Mouse (Mus musculus) left cerebral cortex, postnatal 10 days (tissue): ENCODE measurements around the gene Cd274. TPM values are rescaled to one million over a fixed set of nuclear protein-coding genes. Genes with fewer than 3 reads are reported as not detected.
"Not testable (repeated sequence)": the region's sequence is repeated elsewhere in the genome, so short reads cannot be mapped to it uniquely, and the experiment has no call there.

Experiments
- DNase-seq, 2 experiments: peaks; one replicate each; pipeline ENCODE4 v3.0.0; 2021 to 2022; ENCODE audit warnings: low spot score in 2 of 2, mixed read lengths in 1 of 2; ENCODE audit errors: extremely low spot score in 1 of 2
- intact Hi-C: fragments of 180-260 bp; cut with DNase I; formaldehyde crosslinking; loops from one replicate; pipeline ENCODE4 v1.15.1; 2025
- total RNA-seq, 2 experiments: library from RNA; stranded (reverse); gene quantifications; 2 replicates each; pipeline ENCODE4 v1.2.3; 2021

Gene Cd274
- total RNA-seq, 2 experiments from 2014 or later = 0.51 to 0.99 TPM

- DNase-seq, intact Hi-C loops: not testable (repeated sequence)
Observed at GRCm38 (mm10) chr19:29414917-29415316, 47.7 kb downstream of the Cd274 start.

DNA sequence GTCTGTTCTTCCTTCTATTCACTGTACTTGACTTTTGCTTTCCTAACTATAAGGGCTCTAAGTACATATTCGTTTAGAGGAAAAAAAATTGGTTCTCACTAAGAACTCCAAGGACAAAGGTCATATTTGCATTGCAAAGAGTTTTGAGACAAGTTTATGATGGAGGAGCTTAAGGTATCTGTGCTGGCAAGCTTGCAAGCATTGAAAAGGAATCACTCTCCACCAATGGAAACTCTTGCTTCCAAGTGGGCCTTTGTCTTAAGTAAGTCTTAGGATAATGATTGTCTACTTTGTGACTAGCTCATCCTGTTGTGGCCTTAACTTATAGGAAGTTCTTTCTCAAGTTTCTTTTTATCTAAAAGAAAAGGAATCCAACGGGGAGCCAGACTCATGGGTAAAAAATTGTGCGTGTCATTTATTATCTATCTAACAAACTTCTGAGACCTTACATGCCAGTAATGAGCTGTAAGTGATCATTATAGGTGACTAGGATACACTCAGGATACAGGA is 49.2 kb downstream of the Cd274 start:
- no peak for DNase-seq
- intact Hi-C loops = no loop called here

GRCm38 (mm10) chr19:29417188-29417587 is 49.9 kb downstream of the Cd274 start:
- DNase-seq = no peak
- intact Hi-C loops = no loop called here

DNA sequence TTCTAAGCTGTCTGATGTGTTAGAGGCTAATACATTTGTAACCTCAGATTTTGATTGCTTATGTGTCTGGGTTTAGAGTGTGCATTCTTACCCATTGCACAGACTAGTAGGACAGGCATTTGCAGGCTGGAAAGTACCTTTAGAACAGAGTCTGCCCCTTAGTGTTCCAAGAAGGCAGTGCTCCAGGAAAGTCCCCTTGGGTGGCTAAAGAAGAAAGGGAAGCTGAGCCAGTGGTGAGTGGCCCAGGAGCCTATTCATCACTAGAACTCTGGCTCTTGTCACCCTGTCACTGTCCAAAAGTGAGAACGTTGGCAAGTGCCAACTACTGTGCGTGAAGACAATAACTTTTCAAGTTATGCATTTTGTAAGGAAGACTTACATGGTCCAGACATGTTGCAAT is 50.6 kb downstream of the Cd274 start:
- DNase-seq = no peak
- intact Hi-C loops = no loop called here

DNA sequence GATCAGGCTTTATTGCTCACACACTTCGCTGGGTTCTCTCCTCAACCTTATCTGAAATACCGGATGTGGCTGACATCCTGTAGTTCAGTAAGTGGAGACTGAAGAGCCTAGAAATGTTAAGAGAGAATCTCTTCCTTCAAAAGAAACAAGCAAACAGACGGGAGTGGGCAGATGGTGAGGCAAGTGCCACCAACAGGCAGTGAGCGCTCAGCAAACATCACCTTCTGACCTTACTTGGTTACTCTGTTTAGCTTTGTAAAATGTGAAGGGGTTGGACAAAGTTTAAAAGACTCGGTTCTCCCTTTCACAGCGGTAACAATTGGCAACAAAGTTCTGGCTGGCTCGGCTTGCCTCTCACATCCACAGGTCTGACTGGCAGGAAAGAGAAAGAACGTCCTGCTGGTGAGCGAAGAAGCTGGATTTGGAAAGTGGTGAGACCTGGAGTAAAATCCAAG is 51.4 kb downstream of the Cd274 start:
- intact Hi-C loops = no loop called here
- no peak for DNase-seq

DNA sequence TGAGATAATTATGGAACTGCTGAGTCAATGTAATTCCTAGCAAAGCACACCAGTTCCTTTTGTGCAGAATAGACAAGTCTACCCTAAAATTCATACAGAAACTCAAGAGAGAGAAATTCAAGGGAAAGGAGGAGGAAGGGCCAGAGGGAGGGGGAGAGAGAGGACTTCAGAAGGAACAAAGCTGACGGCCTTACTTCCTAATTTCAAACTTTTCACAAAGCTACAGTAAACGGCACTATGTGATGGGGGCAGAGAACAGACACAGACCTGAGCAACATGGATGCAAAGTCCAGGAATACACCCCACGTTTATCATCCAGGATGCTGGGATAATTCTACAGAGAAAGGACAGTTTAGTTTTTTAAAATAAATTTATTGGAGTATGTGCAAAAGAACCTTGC is 52.3 kb downstream of the Cd274 start:
- no peak for DNase-seq
- intact Hi-C loops = no loop called here

DNA sequence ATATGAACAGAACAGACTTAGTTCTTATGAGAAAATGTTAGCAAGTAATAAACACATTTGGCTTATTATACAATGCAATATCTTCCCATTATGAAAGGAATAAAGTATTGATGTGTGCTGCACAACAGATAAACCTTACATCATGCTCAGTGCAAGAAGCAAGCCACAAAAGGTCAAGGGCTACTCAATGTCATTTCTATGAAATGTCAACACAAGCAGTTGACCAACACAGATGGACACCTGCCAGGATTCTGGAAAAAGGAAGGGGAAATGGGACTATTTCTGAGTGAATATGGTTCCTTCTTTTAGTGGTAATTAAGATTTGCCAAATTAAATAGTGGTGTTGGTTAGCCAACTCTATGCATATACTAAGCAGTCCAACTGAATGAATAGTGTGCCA is 52.7 kb downstream of the Cd274 start:
- DNase-seq = no peak
- intact Hi-C loops = no loop called here

GRCm38 (mm10) chr19:29420397-29420796 is 53.1 kb downstream of the Cd274 start:
- intact Hi-C loops = no loop called here
- DNase-seq = no peak

GRCm38 (mm10) chr19:29422013-29422645 is 54.9 kb downstream of the Cd274 start:
- DNase-seq = no peak
- intact Hi-C loops = no loop called here

GRCm38 (mm10) chr19:29422796-29423195 is 55.5 kb downstream of the Cd274 start:
- no peak for DNase-seq
- intact Hi-C loops = no loop called here

- intact Hi-C loops = no loop called here
- DNase-seq = no peak
Observed at GRCm38 (mm10) chr19:29430516-29430915, 63.3 kb downstream of the Cd274 start.

GRCm38 (mm10) chr19:29430953-29431352 is 63.7 kb downstream of the Cd274 start:
- intact Hi-C loops = no loop called here
- DNase-seq = no peak

GRCm38 (mm10) chr19:29436793-29437479 is 69.7 kb downstream of the Cd274 start:
- intact Hi-C loops = no loop called here
- no peak for DNase-seq

Other genes with a start within 250 kb of the Cd274 start
- 10 to 100 TPM; 28.5 to 29.2 TPM for gene Jak2, start 115.6 kb upstream of the Cd274 start, total RNA-seq
- gene Insl6, start 42.1 kb upstream of the Cd274 start, total RNA-seq = under 1 TPM in 1 of 2 experiments, not detected in 1; 0.53 TPM
- 1 to 10 TPM; 2.0 to 2.6 TPM for gene Rln1, start 32.8 kb upstream of the Cd274 start, total RNA-seq
- 10 to 100 TPM; 28.5 to 29.1 TPM for gene Plgrkt, start 65 bp upstream of the Cd274 start, total RNA-seq
- gene Pdcd1lg2, start 43.5 kb downstream of the Cd274 start, total RNA-seq = not detected
- 10 to 100 TPM; 38.8 to 39.4 TPM for gene Ric1, start 154.8 kb downstream of the Cd274 start, total RNA-seq